8 mouse cellular contexts compared by ENCODE assay signal in the genomic region with DNA sequence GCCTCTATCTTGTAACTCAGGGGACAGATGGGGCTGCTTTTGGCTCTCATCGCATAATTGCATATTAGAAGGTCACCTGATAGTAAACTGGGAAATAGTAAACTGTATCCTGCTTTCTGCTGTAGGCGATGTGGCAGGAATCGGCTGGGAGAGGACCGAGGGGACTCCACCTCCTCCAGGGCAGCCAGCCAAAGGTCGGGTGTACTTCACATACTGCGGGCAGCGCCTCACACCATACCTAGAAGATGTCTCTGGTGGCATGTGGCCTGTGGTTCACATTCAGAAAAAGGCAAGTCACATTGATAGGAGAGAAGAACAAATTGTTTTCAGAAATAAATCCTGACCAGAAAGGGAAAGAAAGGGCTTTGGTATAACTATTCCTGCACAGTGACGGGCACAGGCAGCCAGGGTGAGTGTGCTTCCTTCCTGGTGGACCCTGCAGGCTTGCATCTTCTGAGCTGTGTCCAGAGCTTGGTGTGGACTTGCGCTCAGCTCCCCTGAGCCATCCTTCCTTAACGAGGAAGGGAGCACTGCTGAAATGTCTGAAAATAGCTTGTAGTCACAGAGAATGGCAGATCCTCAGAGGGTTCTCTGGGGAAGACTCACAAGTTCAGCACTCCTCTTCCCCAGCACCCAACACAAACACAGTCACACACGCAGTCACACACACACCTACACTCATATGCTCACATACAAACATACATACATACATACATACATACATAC. TPM values are rescaled to one million over a fixed set of nuclear protein-coding genes. Genes with fewer than 3 reads are reported as not detected.
DNase-seq lines count a peak whose midpoint lies in the region; ATAC-seq and TF ChIP-seq lines count a peak whose summit lies in the region.

No protein-coding gene starts in this region.

- intact Hi-C loops in left cerebral cortex, adult 2 months (cut with DNase I) = no loop called here
- intact Hi-C loops in left cerebral cortex, postnatal 10 days (cut with DNase I) = loop anchor here (10.0 kb wide), 1 partner anchor 105 kb away; no protein-coding TSS in a partner anchor

- H3K9me3 ChIP-seq in forebrain, embryonic 13.5 days (replicated peaks) = no peaks in the 10 kb centered on the region
- H3K9me3 ChIP-seq in lung, embryonic 14.5 days (ENCODE audit: low read depth, low read length) = no peaks in the 10 kb centered on the region
- no peaks in the 10 kb centered on the region for H3K9me3 ChIP-seq in stomach, embryonic 14.5 days (ENCODE audit: control insufficient read depth, low read depth, low read length)

- peak overlapping the region; percentile 37 for H3K4me2 ChIP-seq in forebrain, embryonic 13.5 days
- H3K4me2 ChIP-seq in lung, embryonic 14.5 days = peak overlapping the region; percentile 42
- H3K4me2 ChIP-seq in stomach, embryonic 14.5 days (replicated peaks; ENCODE audit: low read depth, low read length) = peak overlapping the region; percentile 28

- H3K27ac ChIP-seq in left cerebral cortex, adult 2 months = peak overlapping the region; percentile 72
- H3K27ac ChIP-seq in forebrain, embryonic 13.5 days = no peak overlapping the region
- peak overlapping the region; percentile 61; the same call in 1 of the 2 replicates for H3K27ac ChIP-seq in lung, embryonic 14.5 days (ENCODE audit: low read depth)
- H3K27ac ChIP-seq in stomach, embryonic 14.5 days (ENCODE audit: low read length) = peak overlapping the region; percentile 44; the same call in 1 of the 2 replicates

- H3K4me3 ChIP-seq in left cerebral cortex, adult 2 months = no peak overlapping the region
- H3K4me3 ChIP-seq in forebrain, embryonic 13.5 days = 0 out of 2 replicates have a peak overlapping the region, but pooled peaks have one; percentile 7
- peak overlapping the region; percentile 10; the same call in 1 of the 2 replicates for H3K4me3 ChIP-seq in lung, embryonic 14.5 days (ENCODE audit: low read depth, low read length)
- H3K4me3 ChIP-seq in stomach, embryonic 14.5 days (ENCODE audit: low read depth, low read length) = peak overlapping the region; percentile 9; the same call in 1 of the 2 replicates

- H3K4me1 ChIP-seq in forebrain, embryonic 13.5 days = no peaks in the 10 kb centered on the region
- H3K4me1 ChIP-seq in lung, embryonic 14.5 days (ENCODE audit: insufficient read depth) = no peaks in the 10 kb centered on the region
- no peaks in the 10 kb centered on the region for H3K4me1 ChIP-seq in stomach, embryonic 14.5 days (ENCODE audit: control insufficient read depth, insufficient read depth, low read length)

- TF ChIP-seq CTCF in left cerebral cortex, adult 2 months (IDR thresholded peaks at IDR 0.05) = no peak
- no peak for TF ChIP-seq CTCF in lung, embryonic 14.5 days (IDR thresholded peaks at IDR 0.05; ENCODE audit: low read depth)

- H3K36me3 ChIP-seq in forebrain, embryonic 13.5 days (ENCODE audit: poor library complexity, severe bottlenecking) = peaks cover 88% of the 10 kb centered on the region
- H3K36me3 ChIP-seq in lung, embryonic 14.5 days (ENCODE audit: insufficient read depth) = peaks cover 78% of the 10 kb centered on the region
- peaks cover 68% of the 10 kb centered on the region for H3K36me3 ChIP-seq in stomach, embryonic 14.5 days (ENCODE audit: control insufficient read depth, insufficient read depth, low read length)

- no peak for ATAC-seq in forebrain, embryonic 13.5 days
- peak; percentile 21; the same call in 1 of the 2 replicates for ATAC-seq in lung, embryonic 14.5 days (ENCODE audit: insufficient read depth)
- no peak for ATAC-seq in stomach, embryonic 14.5 days (ENCODE audit: insufficient number of reproducible peaks, insufficient read depth, low FRiP score, low read depth)

- WGBS in forebrain, embryonic 13.5 days = 85% methylated on average over 11 of the region's 11 CpGs
- WGBS in lung, embryonic 14.5 days = 65% methylated on average over 11 of the region's 11 CpGs
- 76% methylated on average over 11 of the region's 11 CpGs for WGBS in stomach, embryonic 14.5 days

- H3K27me3 ChIP-seq in forebrain, embryonic 13.5 days = no peaks in the 10 kb centered on the region
- H3K27me3 ChIP-seq in lung, embryonic 14.5 days (ENCODE audit: insufficient read depth, low read length) = no peaks in the 10 kb centered on the region
- no peaks in the 10 kb centered on the region for H3K27me3 ChIP-seq in stomach, embryonic 14.5 days (ENCODE audit: control insufficient read depth, insufficient read depth, low read length)

- no peak for DNase-seq in left cerebral cortex, adult 2 months (ENCODE audit: extremely low spot score in 1 of 2, low spot score in 2 of 2)
- DNase-seq in left cerebral cortex, postnatal 10 days (ENCODE audit: extremely low spot score in 1 of 2, low spot score in 2 of 2) = no peak
- peak; percentile 34 for DNase-seq in kidney, adult 11 months
- DNase-seq in lung, embryonic 14.5 days = peak; percentile 45
- no peak for DNase-seq in embryo, embryonic 10.5 days (ENCODE audit: low spot score)
- DNase-seq in cerebellum, postnatal 36 days = no peak

- no peak overlapping the region for H3K9ac ChIP-seq in forebrain, embryonic 13.5 days
- H3K9ac ChIP-seq in lung, embryonic 14.5 days = peak overlapping the region; percentile 33; the same call in 1 of the 2 replicates
- no peak overlapping the region; the same call in 1 of the 2 replicates for H3K9ac ChIP-seq in stomach, embryonic 14.5 days (replicated peaks; ENCODE audit: low read depth, low read length)

RNA-seq across cellular contexts. Expression of a gene that starts 55.9 kb away (rescaled TPM):
- 10 to 100 TPM; 78.9 to 81.2 TPM for total RNA-seq in left cerebral cortex, adult 2 months (2021)
- total RNA-seq in left cerebral cortex, postnatal 10 days (2021) = 100 to 1,000 TPM in 1 of 2 experiments, 10 to 100 TPM in 1; 97.9 to 105 TPM
- polyA plus RNA-seq in forebrain, embryonic 13.5 days (2015; fragmentation: Nextera tagmentation; extraction: Ambion mirVana) = 111 and 117 TPM in 2 replicates
- 60.8 and 61.0 TPM in 2 replicates for polyA plus RNA-seq in lung, embryonic 14.5 days (2014; fragmentation: Nextera tagmentation; extraction: Ambion mirVana)
- polyA plus RNA-seq in stomach, embryonic 14.5 days (2014; fragmentation: Nextera tagmentation; extraction: Ambion mirVana) = 78.2 and 81.9 TPM in 2 replicates

Comparison
In these comparisons a context has a peak if more than half of its experiments do, and no peak if none do; other contexts are left out.
1. DNase-seq: peak in kidney, adult 11 months (single experiment) and lung, embryonic 14.5 days (single experiment); none in left cerebral cortex, adult 2 months (0 of 2), left cerebral cortex, postnatal 10 days (0 of 2), embryo, embryonic 10.5 days (single experiment) and cerebellum, postnatal 36 days (0 of 2).
2. Peak in every context shown above with its lines, with median percentiles within 50 percentile points of each other: H3K4me2 ChIP-seq.